Mouse (Mus musculus) E14TG2a.4 (cell line): ENCODE data around the gene Ccr1l1.

Experiments
- CTCF ChIP-seq: conservative IDR thresholded peaks from 2 replicates; pipeline ENCODE4 v1.5.1; 2014; ENCODE audit warnings: low read length
- NANOG ChIP-seq: IDR thresholded peaks from 2 replicates; pipeline ENCODE4 v1.6.1; 2014; ENCODE audit warnings: borderline replicate concordance, low read length, mixed read lengths

GRCm38 (mm10) chr9:124014985-124015652 is 36.9 kb upstream of the Ccr1l1 start:
- TF ChIP-seq CTCF = no peak
- TF ChIP-seq NANOG = no peak
